Mouse (Mus musculus) heart, postnatal 14 days (tissue): ENCODE results near the gene Mtm1. TPM values are rescaled to one million over a fixed set of nuclear protein-coding genes. Genes with fewer than 3 reads are reported as not detected.
"Not testable (repeated sequence)": the region's sequence is repeated elsewhere in the genome, so short reads cannot be mapped to it uniquely, and the experiment has no call there.

ENCODE experiments used
- DNase-seq, 2 experiments: peaks; one replicate each; pipeline ENCODE4 v3.0.0; 2021 to 2022
- intact Hi-C: fragments of 180-260 bp; cut with DNase I; formaldehyde crosslinking; loops from one replicate; pipeline ENCODE4 v1.15.1; 2025
- total RNA-seq, 2 experiments: library from RNA; stranded (reverse); gene quantifications; 2 replicates each; pipeline ENCODE4 v1.2.3; 2021

The Mtm1 gene
- total RNA-seq, 2 experiments from 2014 or later: 21.0 to 21.8 TPM

GRCm38 (mm10) chrX:71274150-71274549 lies 63.6 kb downstream of the Mtm1 start:
- intact Hi-C loops: no loop called here
- no peak for DNase-seq

- no peak for DNase-seq
- intact Hi-C loops: no loop called here
Observed at GRCm38 (mm10) chrX:71285473-71285872, 74.9 kb downstream of the Mtm1 start.

GRCm38 (mm10) chrX:71287088-71287487 lies 76.5 kb downstream of the Mtm1 start:
- intact Hi-C loops: no loop called here

GRCm38 (mm10) chrX:71294191-71294590 lies 83.6 kb downstream of the Mtm1 start:
- DNase-seq: no peak
- intact Hi-C loops: loop anchor here (10.0 kb wide), 1 partner anchor 149 kb away; no protein-coding TSS in a partner anchor

More at GRCm38 (mm10) chrX:71287088-71287487, 76.5 kb downstream of the Mtm1 start:
- no peak for DNase-seq

GRCm38 (mm10) chrX:71296005-71296404 lies 85.4 kb downstream of the Mtm1 start:
- intact Hi-C loops: loop anchor here (10.0 kb wide), 1 partner anchor 151 kb away; no protein-coding TSS in a partner anchor
- no peak for DNase-seq

- intact Hi-C loops: no loop called here
- DNase-seq: no peak
Observed at GRCm38 (mm10) chrX:71302148-71302547, 91.6 kb downstream of the Mtm1 start.

GRCm38 (mm10) chrX:71311229-71311628 lies 100.7 kb downstream of the Mtm1 start:
- intact Hi-C loops: loop anchor here (2.0 to 10.0 kb wide), 3 partner anchors 260 to 728 kb away; partner anchors contain the start of gene Mamld1
- peak; percentile 29 to 59 for DNase-seq

- DNase-seq: no peak
- intact Hi-C loops: loop anchor here (10.0 kb wide), 1 partner anchor 420 kb away; no protein-coding TSS in a partner anchor
Observed at GRCm38 (mm10) chrX:71314380-71314779, 103.8 kb downstream of the Mtm1 start.

GRCm38 (mm10) chrX:71352033-71352432 lies 141.5 kb downstream of the Mtm1 start:
- intact Hi-C loops: no loop called here

GRCm38 (mm10) chrX:71355331-71355730 lies 144.8 kb downstream of the Mtm1 start:
- no peak for DNase-seq
- intact Hi-C loops: no loop called here

More at GRCm38 (mm10) chrX:71352033-71352432, 141.5 kb downstream of the Mtm1 start:
- no peak for DNase-seq

- DNase-seq, intact Hi-C loops: not testable (repeated sequence)
Observed at GRCm38 (mm10) chrX:71361793-71362192, 151.2 kb downstream of the Mtm1 start.

- DNase-seq: no peak
- intact Hi-C loops: no loop called here
Observed at GRCm38 (mm10) chrX:71364062-71364461, 153.5 kb downstream of the Mtm1 start.

- DNase-seq: peak; percentile 84 to 85
- intact Hi-C loops: no loop called here
Observed at GRCm38 (mm10) chrX:71364554-71364991, 154.0 kb downstream of the Mtm1 start, which contains the start of gene Mtmr1. Gene Mtmr1 (plus strand): TSS chrX:71364760.

- intact Hi-C loops: no loop called here
- peak in 1 of 2 experiments; percentile 28 for DNase-seq
Observed at GRCm38 (mm10) chrX:71365011-71365410, 154.4 kb downstream of the Mtm1 start.

Other genes starting within 250 kb of the Mtm1 start
- 10 to 100 TPM in 1 of 2 experiments, 1 to 10 TPM in 1; 9.9 to 11.3 TPM for gene Mamld1, start 160.5 kb upstream of the Mtm1 start, total RNA-seq
- gene Mtmr1, start 154.0 kb downstream of the Mtm1 start, total RNA-seq: 10 to 100 TPM; 25.4 to 27.2 TPM